Mouse (Mus musculus) adrenal gland, adult (tissue): ENCODE measurements at regions not wholly inside any gene's neighbourhood (a gene's known extent, or its start where the extent isn't known, plus 50 kb on each side); places are given as distances from the start of the nearest gene placed in this dataset.

Experiments
- DNase-seq, 2 experiments: peaks; one replicate each; pipeline ENCODE4 v3.0.0; 2022 to 2023; ENCODE audit warnings: low spot score in 1 of 2; ENCODE audit not compliant: inconsistent age in 2 of 2

- peak in 1 of 2 experiments; percentile 21 for DNase-seq
These were observed 99.1 kb downstream of the Zfp326 start for GRCm38 (mm10) chr5:105975275-105976011.

- DNase-seq: no peak
These were observed 98.3 kb downstream of the Zfp326 start for GRCm38 (mm10) chr5:105974576-105975177.
